Mouse (Mus musculus) C2C12 (cell line): ENCODE data around the gene Agps. TPM values are rescaled to one million over a fixed set of nuclear protein-coding genes. Genes with fewer than 3 reads are reported as not detected.

Experiments used
- H3K27me3 ChIP-seq: one replicate; pipeline ENCODE4 v1.6.1; 2011; ENCODE audit not compliant: control insufficient read depth, insufficient read depth, insufficient read length
- H3K36me3 ChIP-seq: one replicate; pipeline ENCODE4 v1.6.1; 2011; ENCODE audit not compliant: control insufficient read depth, insufficient read depth
- H3K4me3 ChIP-seq: one replicate; pipeline ENCODE4 v1.5.1; 2011; ENCODE audit warnings: mild to moderate bottlenecking, control low read depth; ENCODE audit not compliant: poor library complexity, insufficient read depth, severe bottlenecking
- H3K79me2 ChIP-seq: one replicate; pipeline ENCODE4 v1.6.1; 2011; ENCODE audit not compliant: control insufficient read depth, insufficient read depth
- H3K79me3 ChIP-seq: one replicate; pipeline ENCODE4 v1.6.1; 2011; ENCODE audit warnings: low read depth, control low read depth
- H3ac ChIP-seq: one replicate; pipeline ENCODE3; 2011; ENCODE audit warnings: low read depth; ENCODE audit not compliant: control insufficient read depth, insufficient read length
- CEBPB ChIP-seq: IDR thresholded peaks from one replicate; pipeline ENCODE4 v1.6.1; 2011; ENCODE audit warnings: low read depth, mild to moderate bottlenecking, control low read depth, moderate library complexity
- CTCF ChIP-seq: IDR thresholded peaks from one replicate; pipeline ENCODE4 v1.5.1; 2011; ENCODE audit not compliant: control insufficient read depth, insufficient read depth, insufficient read length
- FOSL1 ChIP-seq: IDR thresholded peaks from one replicate; pipeline ENCODE4 v1.8.0; 2011; ENCODE audit warnings: mild to moderate bottlenecking, low read length; ENCODE audit not compliant: poor library complexity, insufficient read depth, severe bottlenecking
- MAX ChIP-seq: IDR thresholded peaks from one replicate; pipeline ENCODE4 v1.6.1; 2011; ENCODE audit warnings: mild to moderate bottlenecking, control low read depth
- MYOD1 ChIP-seq: IDR thresholded peaks from one replicate; pipeline ENCODE4 v1.6.1; 2011; ENCODE audit warnings: low read depth; ENCODE audit not compliant: control insufficient read depth, insufficient read length
- MYOG ChIP-seq: IDR thresholded peaks from one replicate; pipeline ENCODE4 v1.6.1; 2011; ENCODE audit not compliant: control insufficient read depth, insufficient read length; ENCODE audit errors: extremely low read depth
- USF1 ChIP-seq: IDR thresholded peaks from one replicate; pipeline ENCODE4 v1.6.1; 2011; ENCODE audit warnings: low read depth, mild to moderate bottlenecking, control low read depth, moderate library complexity
- polyA plus RNA-seq: library from polyadenylated mRNA; unstranded; fragments of >200 nt; fragmentation: generic; extraction: Trizol; gene quantifications from one replicate; pipeline ENCODE4 v1.2.1, GENCODE M21; 2012; ENCODE audit warnings: missing spikeins

The Agps gene
- polyA plus RNA-seq, 1 experiment: 15.4 TPM

DNA sequence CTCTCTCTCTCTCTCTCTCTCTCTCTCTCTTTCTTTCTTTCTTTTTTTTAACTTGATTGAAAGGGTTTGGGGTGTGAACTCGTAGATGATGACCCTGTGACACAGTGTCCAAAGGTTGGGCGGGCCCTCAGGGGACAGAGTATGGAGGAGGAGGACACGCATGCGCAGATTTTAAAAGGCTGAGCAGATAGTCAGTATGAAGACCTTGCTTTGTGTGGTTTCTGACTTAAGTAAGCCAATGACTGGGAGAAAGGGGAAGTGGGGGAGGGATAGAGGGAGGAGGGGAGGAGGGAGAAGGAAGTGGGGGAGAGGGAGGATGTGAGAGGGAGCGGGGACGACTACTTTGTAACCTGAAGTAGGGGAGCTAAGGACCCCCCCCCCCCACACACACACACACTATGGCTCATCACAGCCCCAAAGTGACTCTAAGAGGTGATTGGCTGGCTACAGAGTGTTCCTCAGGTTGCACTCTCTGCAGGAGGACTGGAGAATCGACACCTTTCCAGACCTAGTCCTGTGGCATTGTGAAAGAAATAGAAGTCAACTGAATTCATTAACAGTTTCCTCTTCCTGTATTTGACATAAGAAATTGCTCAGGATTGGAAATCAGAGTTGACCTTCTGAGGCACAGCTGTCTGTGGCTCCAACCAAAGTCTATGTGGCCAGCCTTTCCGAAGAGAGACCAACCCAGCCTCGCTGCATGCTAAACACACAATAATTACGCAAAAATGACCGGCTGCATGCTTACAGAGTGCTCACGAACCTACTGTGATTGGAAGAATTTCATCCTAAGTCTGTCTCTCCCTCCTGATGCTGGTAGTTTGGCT is 39.4 kb upstream of the Agps start:
- Histone ChIP-seq H3K79me2 (no peaks in the 10 kb centered on the region), H3ac (no peak overlapping the region), H3K27me3 (no peaks in the 10 kb centered on the region), H3K36me3 (no peaks in the 10 kb centered on the region), H3K79me3 (no peaks in the 10 kb centered on the region), H3K4me3 (no peak overlapping the region)
- TF ChIP-seq MAX (no peak), MYOG (no peak), USF1 (no peak), FOSL1 (no peak), MYOD1 (no peak), CTCF (no peak), CEBPB (no peak)

DNA sequence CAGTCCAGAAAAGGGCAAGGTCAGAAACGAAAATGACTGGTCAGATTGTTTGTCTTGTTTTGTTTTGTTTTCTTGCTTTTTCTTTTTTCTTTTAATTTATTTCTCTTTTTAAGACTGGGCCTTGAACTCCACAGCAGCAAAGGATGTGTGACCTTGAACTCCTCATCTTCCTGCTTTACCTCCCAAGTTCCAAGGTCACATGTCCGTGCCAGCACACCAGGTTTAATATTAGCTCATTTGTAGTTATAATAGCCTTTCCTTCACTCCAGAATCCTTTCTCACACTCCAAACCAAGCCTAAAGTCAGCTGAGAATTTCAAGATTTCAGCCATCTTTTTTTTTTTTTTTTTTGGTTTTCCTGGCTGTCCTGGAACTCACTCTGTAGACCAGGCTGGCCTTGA is 35.8 kb upstream of the Agps start:
- Histone ChIP-seq H3K36me3 (no peaks in the 10 kb centered on the region), H3ac (no peak overlapping the region), H3K79me2 (no peaks in the 10 kb centered on the region), H3K27me3 (no peaks in the 10 kb centered on the region), H3K4me3 (no peak overlapping the region), H3K79me3 (no peaks in the 10 kb centered on the region)
- TF ChIP-seq FOSL1: no peak
- no peak for TF ChIP-seq USF1
- no peak for TF ChIP-seq CTCF
- no peak for TF ChIP-seq CEBPB
- no peak for TF ChIP-seq MAX
- TF ChIP-seq MYOG: no peak
- no peak for TF ChIP-seq MYOD1

DNA sequence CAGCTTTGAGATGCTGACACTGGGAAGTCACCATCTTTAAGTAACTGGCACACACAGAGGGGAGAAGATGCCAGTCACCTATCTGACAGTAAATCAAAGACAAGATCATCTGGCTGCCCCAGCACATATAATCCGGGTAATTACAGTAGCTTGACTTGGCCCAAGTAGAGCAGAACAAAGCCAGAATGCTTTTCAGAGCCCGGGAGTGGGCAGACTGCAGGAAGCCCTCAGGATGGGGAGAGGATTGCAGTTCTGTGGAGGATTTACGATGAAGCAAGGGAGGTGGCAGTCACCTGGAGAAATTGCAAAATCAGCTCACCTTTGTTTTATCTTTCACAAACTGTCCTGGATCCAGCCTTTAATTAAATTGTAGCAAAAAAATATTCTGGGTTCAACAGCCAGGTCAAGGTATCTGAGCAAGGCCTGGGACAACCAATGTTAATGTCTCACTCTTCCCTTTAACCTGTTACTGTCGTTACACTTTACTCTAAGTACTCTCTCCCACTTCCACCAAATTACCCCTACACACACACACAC is 33.5 kb upstream of the Agps start:
- H3ac ChIP-seq: no peak overlapping the region
- H3K79me2 ChIP-seq: no peaks in the 10 kb centered on the region

GRCm38 (mm10) chr2:75805767-75806166 is 26.2 kb upstream of the Agps start:
- H3K36me3 ChIP-seq: no peaks in the 10 kb centered on the region
- TF ChIP-seq CTCF (no peak), MYOG (no peak), USF1 (no peak), MAX (no peak), MYOD1 (no peak), CEBPB (no peak), FOSL1 (no peak)
- peaks cover 3% of the 10 kb centered on the region for H3K27me3 ChIP-seq
- H3K79me3 ChIP-seq: no peaks in the 10 kb centered on the region
- H3K79me2 ChIP-seq: no peaks in the 10 kb centered on the region
- no peak overlapping the region for H3ac ChIP-seq
- H3K4me3 ChIP-seq: no peak overlapping the region

More for the DNA sequence above, 33.5 kb upstream of the Agps start:
- Histone ChIP-seq H3K79me3 (no peaks in the 10 kb centered on the region), H3K4me3 (no peak overlapping the region), H3K36me3 (no peaks in the 10 kb centered on the region), H3K27me3 (no peaks in the 10 kb centered on the region)
- TF ChIP-seq MAX (no peak), MYOD1 (no peak), CEBPB (no peak), FOSL1 (no peak), CTCF (no peak), USF1 (no peak), MYOG (no peak)

DNA sequence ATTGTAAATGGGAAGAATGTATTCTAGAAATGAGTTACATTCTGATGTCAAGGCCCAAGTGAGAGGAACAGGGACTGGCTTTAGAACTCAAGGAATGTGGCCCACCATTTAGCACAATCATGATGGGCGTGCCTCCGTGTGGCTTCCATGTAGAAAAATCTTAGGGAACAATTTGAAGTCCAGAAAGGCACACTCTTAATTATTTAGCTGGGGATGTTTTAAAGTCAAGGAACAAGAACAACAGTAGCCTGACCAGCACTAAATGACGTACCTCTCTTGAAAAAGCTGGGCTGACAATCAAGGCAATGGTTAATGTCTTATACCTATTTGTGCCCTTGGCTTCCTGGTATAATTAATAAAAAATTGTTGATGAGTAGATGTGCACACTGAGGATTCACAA is 25.1 kb upstream of the Agps start:
- Histone ChIP-seq H3ac (no peak overlapping the region), H3K36me3 (no peaks in the 10 kb centered on the region), H3K79me2 (no peaks in the 10 kb centered on the region), H3K27me3 (peaks cover 3% of the 10 kb centered on the region), H3K4me3 (no peak overlapping the region), H3K79me3 (no peaks in the 10 kb centered on the region)
- TF ChIP-seq MYOD1: no peak
- TF ChIP-seq CTCF: no peak
- no peak for TF ChIP-seq CEBPB
- TF ChIP-seq MYOG: no peak
- TF ChIP-seq USF1: no peak
- no peak for TF ChIP-seq MAX
- TF ChIP-seq FOSL1: no peak

- Histone ChIP-seq H3K4me3 (no peak overlapping the region), H3K79me2 (no peaks in the 10 kb centered on the region), H3K36me3 (no peaks in the 10 kb centered on the region), H3K27me3 (peaks cover 3% of the 10 kb centered on the region), H3K79me3 (no peaks in the 10 kb centered on the region), H3ac (no peak overlapping the region)
- no peak for TF ChIP-seq MYOD1
- no peak for TF ChIP-seq USF1
- no peak for TF ChIP-seq MYOG
- TF ChIP-seq CEBPB: no peak
- TF ChIP-seq CTCF: no peak
- TF ChIP-seq FOSL1: no peak
- TF ChIP-seq MAX: no peak
Observed at GRCm38 (mm10) chr2:75807460-75807859, 24.5 kb upstream of the Agps start.
